Comparison of ENCODE assay signal across 10 mouse cellular contexts in genomic region chr13:44026321-44027255, GRCm38 (mm10).
DNase-seq lines count a peak whose midpoint lies in the region; ATAC-seq lines count a peak whose summit lies in the region.
"Had no signal": no experiment of that assay in that cellular context is flagged by ENCODE, and none has a peak within 500 bp of the region (broad histone marks: within the 10 kb centered on the region; RNA-seq: fewer than 3 reads in every experiment).

No protein-coding gene starts in this region.

- ATAC-seq in liver, embryonic 12.5 days, result no peak
- ATAC-seq in liver, embryonic 11.5 days (replicated peaks; ENCODE audit: low FRiP score), result no peak
- ATAC-seq in forebrain, embryonic 16.5 days, result peak; percentile 75; the same call in 1 of the 2 replicates
- peak; percentile 38; the same call in 1 of the 2 replicates for ATAC-seq in intestine, embryonic 16.5 days
- peak; percentile 79; the same call in 1 of the 2 replicates for ATAC-seq in neural tube, embryonic 14.5 days (ENCODE audit: low read depth)

- no peaks in the 10 kb centered on the region for H3K27me3 ChIP-seq in liver, embryonic 12.5 days (replicated peaks)
- H3K27me3 ChIP-seq in liver, embryonic 11.5 days (replicated peaks; ENCODE audit: control insufficient read depth, insufficient read depth, low read length), result no peaks in the 10 kb centered on the region
- H3K27me3 ChIP-seq in forebrain, embryonic 16.5 days (replicated peaks; ENCODE audit: control insufficient read depth, insufficient read depth, low read length), result no peaks in the 10 kb centered on the region
- H3K27me3 ChIP-seq in intestine, embryonic 16.5 days (replicated peaks; ENCODE audit: control insufficient read depth, insufficient read depth, low read length), result no peaks in the 10 kb centered on the region
- H3K27me3 ChIP-seq in neural tube, embryonic 14.5 days (ENCODE audit: control insufficient read depth, insufficient read depth, low read length), result no peaks in the 10 kb centered on the region
- H3K27me3 ChIP-seq in embryonic facial prominence, embryonic 10.5 days (replicated peaks; ENCODE audit: low read depth, poor library complexity, severe bottlenecking), result peaks cover 14% of the 10 kb centered on the region

- H3K4me2 ChIP-seq in liver, embryonic 12.5 days, result peak overlapping the region; percentile 13
- H3K4me2 ChIP-seq in liver, embryonic 11.5 days, result no peak overlapping the region; the same call in 1 of the 2 replicates
- H3K4me2 ChIP-seq in forebrain, embryonic 16.5 days (ENCODE audit: low read length), result peak overlapping the region; percentile 46
- H3K4me2 ChIP-seq in intestine, embryonic 16.5 days (ENCODE audit: low read depth, low read length), result peak overlapping the region; percentile 5; the same call in 1 of the 2 replicates
- H3K4me2 ChIP-seq in neural tube, embryonic 14.5 days (ENCODE audit: low read depth, low read length), result peak overlapping the region; percentile 26

- 54% methylated on average over 26 of the region's 26 CpGs for WGBS in liver, embryonic 12.5 days (ENCODE audit: insufficient replicate concordance)
- 62% methylated on average over 26 of the region's 26 CpGs for WGBS in liver, embryonic 11.5 days
- WGBS in forebrain, embryonic 16.5 days, result 21% methylated on average over 26 of the region's 26 CpGs
- WGBS in intestine, embryonic 16.5 days, result 52% methylated on average over 26 of the region's 26 CpGs
- 29% methylated on average over 26 of the region's 26 CpGs for WGBS in neural tube, embryonic 14.5 days
- 77% methylated on average over 26 of the region's 26 CpGs for WGBS in embryonic facial prominence, embryonic 10.5 days

- intact Hi-C loops in left cerebral cortex, postnatal 10 days (cut with DNase I), result no loop called here

- peaks cover 4% of the 10 kb centered on the region; the same call in 1 of the 2 replicates for H3K4me1 ChIP-seq in liver, embryonic 12.5 days
- H3K4me1 ChIP-seq in liver, embryonic 11.5 days (replicated peaks; ENCODE audit: control insufficient read depth, insufficient read depth, low read length), result no peaks in the 10 kb centered on the region; the same call in 1 of the 2 replicates
- H3K4me1 ChIP-seq in forebrain, embryonic 16.5 days (replicated peaks; ENCODE audit: control insufficient read depth, insufficient read depth, low read length), result peaks cover 21% of the 10 kb centered on the region
- peaks cover 8% of the 10 kb centered on the region; the same call in 1 of the 2 replicates for H3K4me1 ChIP-seq in intestine, embryonic 16.5 days (ENCODE audit: control insufficient read depth, insufficient read depth, low read length)
- peaks cover 12% of the 10 kb centered on the region for H3K4me1 ChIP-seq in neural tube, embryonic 14.5 days (ENCODE audit: control insufficient read depth, insufficient read depth, low read length)
- peaks cover 21% of the 10 kb centered on the region for H3K4me1 ChIP-seq in embryonic facial prominence, embryonic 10.5 days

- H3K27ac ChIP-seq in liver, embryonic 12.5 days, result 0 out of 2 replicates have a peak overlapping the region, but pooled peaks have one; percentile 6
- H3K27ac ChIP-seq in liver, embryonic 11.5 days (ENCODE audit: low read depth, low read length), result no peak overlapping the region
- peak overlapping the region; percentile 10 for H3K27ac ChIP-seq in forebrain, embryonic 16.5 days (ENCODE audit: low read length)
- no peak overlapping the region for H3K27ac ChIP-seq in intestine, embryonic 16.5 days (ENCODE audit: low read length)
- peak overlapping the region; percentile 23 for H3K27ac ChIP-seq in neural tube, embryonic 14.5 days (ENCODE audit: low read depth, low read length)
- no peak overlapping the region for H3K27ac ChIP-seq in embryonic facial prominence, embryonic 10.5 days (replicated peaks)

- no peak overlapping the region for H3K9ac ChIP-seq in liver, embryonic 12.5 days
- no peak overlapping the region for H3K9ac ChIP-seq in liver, embryonic 11.5 days (ENCODE audit: low read depth, low read length)
- H3K9ac ChIP-seq in forebrain, embryonic 16.5 days (replicated peaks; ENCODE audit: low read depth, low read length), result 0 out of 2 replicates have a peak overlapping the region, but pooled peaks have one; percentile 9
- H3K9ac ChIP-seq in intestine, embryonic 16.5 days (ENCODE audit: low read depth, low read length), result no peak overlapping the region
- no peak overlapping the region for H3K9ac ChIP-seq in neural tube, embryonic 14.5 days (replicated peaks; ENCODE audit: low read depth, low read length)

- DNase-seq in liver, embryonic 11.5 days (ENCODE audit: low spot score), result no peak
- no peak for DNase-seq in left cerebral cortex, postnatal 10 days (ENCODE audit: extremely low spot score in 1 of 2, low spot score in 2 of 2)
- no peak for DNase-seq in right cerebral cortex, postnatal 36 days (ENCODE audit: low spot score in 2 of 2)
- DNase-seq in embryonic facial prominence, embryonic 10.5 days (ENCODE audit: low spot score), result no peak
- DNase-seq: cerebellum, adult 11 months had no signal

- no peaks in the 10 kb centered on the region for H3K36me3 ChIP-seq in liver, embryonic 12.5 days
- no peaks in the 10 kb centered on the region for H3K36me3 ChIP-seq in liver, embryonic 11.5 days (ENCODE audit: control insufficient read depth, insufficient read depth, low read length)
- no peaks in the 10 kb centered on the region for H3K36me3 ChIP-seq in forebrain, embryonic 16.5 days (ENCODE audit: control insufficient read depth, insufficient read depth)
- H3K36me3 ChIP-seq in intestine, embryonic 16.5 days (ENCODE audit: control insufficient read depth, insufficient read depth, low read length), result no peaks in the 10 kb centered on the region
- H3K36me3 ChIP-seq in neural tube, embryonic 14.5 days (ENCODE audit: control insufficient read depth, insufficient read depth, low read length), result no peaks in the 10 kb centered on the region
- H3K36me3 ChIP-seq in embryonic facial prominence, embryonic 10.5 days (replicated peaks), result no peaks in the 10 kb centered on the region
- H3K36me3 ChIP-seq: G1E had no signal

- H3K4me3 ChIP-seq in liver, embryonic 12.5 days, result no peak overlapping the region
- no peak overlapping the region for H3K4me3 ChIP-seq in liver, embryonic 11.5 days (ENCODE audit: low read depth, low read length)
- H3K4me3 ChIP-seq in forebrain, embryonic 16.5 days (replicated peaks; ENCODE audit: low read length), result peak overlapping the region; percentile 19
- no peak overlapping the region for H3K4me3 ChIP-seq in intestine, embryonic 16.5 days (ENCODE audit: low read length)
- H3K4me3 ChIP-seq in neural tube, embryonic 14.5 days (ENCODE audit: low read depth, low read length), result 0 out of 2 replicates have a peak overlapping the region, but pooled peaks have one; percentile 5
- no peak overlapping the region for H3K4me3 ChIP-seq in embryonic facial prominence, embryonic 10.5 days

- H3K9me3 ChIP-seq in liver, embryonic 12.5 days (replicated peaks), result no peaks in the 10 kb centered on the region
- H3K9me3 ChIP-seq in liver, embryonic 11.5 days (ENCODE audit: control insufficient read depth, low read length), result no peaks in the 10 kb centered on the region
- H3K9me3 ChIP-seq in forebrain, embryonic 16.5 days (ENCODE audit: control insufficient read depth, low read length), result no peaks in the 10 kb centered on the region
- H3K9me3 ChIP-seq in intestine, embryonic 16.5 days (ENCODE audit: control insufficient read depth, low read length), result no peaks in the 10 kb centered on the region
- no peaks in the 10 kb centered on the region for H3K9me3 ChIP-seq in neural tube, embryonic 14.5 days (ENCODE audit: control insufficient read depth, low read length)
- no peaks in the 10 kb centered on the region for H3K9me3 ChIP-seq in embryonic facial prominence, embryonic 10.5 days
- H3K9me3 ChIP-seq: G1E had no signal

Comparison
In these comparisons a context has a peak if more than half of its experiments do, and no peak if none do; other contexts are left out.
1. H3K27ac ChIP-seq: peak in liver, embryonic 12.5 days (single experiment), forebrain, embryonic 16.5 days (single experiment) and neural tube, embryonic 14.5 days (single experiment); none in liver, embryonic 11.5 days (single experiment), intestine, embryonic 16.5 days (single experiment) and embryonic facial prominence, embryonic 10.5 days (single experiment).
2. ATAC-seq: peak in forebrain, embryonic 16.5 days (single experiment), intestine, embryonic 16.5 days (single experiment) and neural tube, embryonic 14.5 days (single experiment); none in liver, embryonic 12.5 days (single experiment) and liver, embryonic 11.5 days (single experiment).
3. H3K4me3 ChIP-seq: peak in forebrain, embryonic 16.5 days (single experiment) and neural tube, embryonic 14.5 days (single experiment); none in liver, embryonic 12.5 days (single experiment), liver, embryonic 11.5 days (single experiment), intestine, embryonic 16.5 days (single experiment) and embryonic facial prominence, embryonic 10.5 days (single experiment).